Mouse (Mus musculus): ENCODE results near the gene Pfkfb3.
"Not testable (repeated sequence)": the region's sequence is repeated elsewhere in the genome, so short reads cannot be mapped to it uniquely, and the experiment has no call there.

The Pfkfb3 gene

GRCm38 (mm10) chr2:11551726-11552125 is 2.2 kb downstream of the Pfkfb3 start:
- DNase-seq (ENCODE audit: low spot score in 2 of 2): no peak

GRCm38 (mm10) chr2:11548508-11548907 is 5.4 kb downstream of the Pfkfb3 start:
- DNase-seq (ENCODE audit: low spot score in 2 of 2): no peak

- DNase-seq (ENCODE audit: low spot score in 2 of 2): no peak
These were observed 6.3 kb downstream of the Pfkfb3 start for GRCm38 (mm10) chr2:11547609-11548008.

GRCm38 (mm10) chr2:11546091-11546490 is 7.8 kb downstream of the Pfkfb3 start:
- DNase-seq (ENCODE audit: low spot score in 2 of 2): no peak

- DNase-seq (ENCODE audit: low spot score in 2 of 2): no peak
These were observed 8.5 kb downstream of the Pfkfb3 start for GRCm38 (mm10) chr2:11545380-11545779.

- DNase-seq (ENCODE audit: low spot score in 2 of 2): no peak
These were observed 9.5 kb downstream of the Pfkfb3 start for GRCm38 (mm10) chr2:11544342-11544741.

- DNase-seq (ENCODE audit: low spot score in 2 of 2): no peak
These were observed 10.7 kb downstream of the Pfkfb3 start for GRCm38 (mm10) chr2:11543158-11543557.

GRCm38 (mm10) chr2:11542640-11543039 is 11.2 kb downstream of the Pfkfb3 start:
- peak; percentile 37 to 62 for DNase-seq (ENCODE audit: low spot score in 2 of 2)

- no peak for DNase-seq (ENCODE audit: low spot score in 2 of 2)
These were observed 11.8 kb downstream of the Pfkfb3 start for GRCm38 (mm10) chr2:11542121-11542520.

- not testable (repeated sequence) for DNase-seq (ENCODE audit: low spot score in 2 of 2)
These were observed 12.3 kb downstream of the Pfkfb3 start for GRCm38 (mm10) chr2:11541528-11541927.

- no peak for DNase-seq (ENCODE audit: low spot score in 2 of 2)
These were observed 17.9 kb downstream of the Pfkfb3 start for GRCm38 (mm10) chr2:11535966-11536365.

GRCm38 (mm10) chr2:11535412-11535928 is 18.4 kb downstream of the Pfkfb3 start:
- peak; percentile 90 to 91 for DNase-seq (ENCODE audit: low spot score in 2 of 2)

- DNase-seq (ENCODE audit: low spot score in 2 of 2): no peak
These were observed 19.1 kb downstream of the Pfkfb3 start for GRCm38 (mm10) chr2:11534826-11535225.

GRCm38 (mm10) chr2:11530101-11530500 is 23.8 kb downstream of the Pfkfb3 start:
- peak; percentile 14 to 43 for DNase-seq (ENCODE audit: low spot score in 2 of 2)

GRCm38 (mm10) chr2:11526063-11526462 is 27.8 kb downstream of the Pfkfb3 start:
- no peak for DNase-seq (ENCODE audit: low spot score in 2 of 2)

GRCm38 (mm10) chr2:11524736-11525135 is 29.1 kb downstream of the Pfkfb3 start:
- DNase-seq (ENCODE audit: low spot score in 2 of 2): no peak

- DNase-seq (ENCODE audit: low spot score in 2 of 2): no peak
These were observed 32.1 kb downstream of the Pfkfb3 start for GRCm38 (mm10) chr2:11521758-11522157.

GRCm38 (mm10) chr2:11520786-11521185 is 33.1 kb downstream of the Pfkfb3 start:
- no peak for DNase-seq (ENCODE audit: low spot score in 2 of 2)

- DNase-seq (ENCODE audit: low spot score in 2 of 2): no peak
These were observed 38.0 kb downstream of the Pfkfb3 start for GRCm38 (mm10) chr2:11515828-11516227.

- DNase-seq (ENCODE audit: low spot score in 2 of 2): peak in 1 of 2 experiments; percentile 17
These were observed 40.6 kb downstream of the Pfkfb3 start for GRCm38 (mm10) chr2:11513057-11513967.

GRCm38 (mm10) chr2:11512127-11512526 is 41.8 kb downstream of the Pfkfb3 start:
- DNase-seq (ENCODE audit: low spot score in 2 of 2): no peak

GRCm38 (mm10) chr2:11503736-11504135 is 50.1 kb downstream of the Pfkfb3 start:
- DNase-seq (ENCODE audit: low spot score in 2 of 2): no peak

GRCm38 (mm10) chr2:11502901-11503431 is 50.9 kb downstream of the Pfkfb3 start:
- DNase-seq (ENCODE audit: low spot score in 2 of 2): peak; percentile 77 to 83
